Mouse (Mus musculus) liver, postnatal 0 days (tissue): ENCODE measurements around the gene Rprd2.
"Not testable (repeated sequence)": the region's sequence is repeated elsewhere in the genome, so short reads cannot be mapped to it uniquely, and the experiment has no call there.

Source experiments
- CTCF ChIP-seq: sonication (generic); IDR thresholded peaks from 2 replicates; pipeline ENCODE4 v1.5.1; 2016; ENCODE audit warnings: antibody characterized with exemption, low read depth
- EP300 ChIP-seq: IDR thresholded peaks from 2 replicates; pipeline ENCODE4 v1.6.1; 2016; ENCODE audit warnings: antibody characterized with exemption, low read depth, mild to moderate bottlenecking

- not testable (repeated sequence) for TF ChIP-seq EP300, CTCF
These were observed 38.4 kb upstream of the Rprd2 start for GRCm38 (mm10) chr3:95857050-95857449.
